10 mouse cellular contexts compared by ENCODE assay signal in the genomic region with DNA sequence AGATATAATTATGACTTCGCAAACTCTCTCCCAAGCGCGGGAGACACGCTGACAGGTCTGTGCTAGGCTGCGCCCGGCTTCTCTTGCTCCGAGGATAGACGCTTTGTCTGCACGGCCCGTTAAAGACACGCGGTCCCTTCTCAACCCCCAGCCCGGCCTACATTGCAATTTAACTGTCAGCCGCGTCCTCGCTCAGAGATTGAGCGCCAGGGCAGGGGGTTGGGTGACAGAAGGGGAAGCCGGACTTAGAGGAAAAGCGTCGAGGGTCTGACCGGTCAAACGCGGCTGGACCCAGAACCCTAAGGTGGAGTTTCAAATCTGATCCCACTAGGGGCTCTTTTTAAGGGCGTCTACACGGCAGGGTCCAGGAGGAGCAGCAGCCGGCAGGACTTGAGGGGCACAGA. TPM values are rescaled to one million over a fixed set of nuclear protein-coding genes. Genes with fewer than 3 reads are reported as not detected.
DNase-seq lines count a peak whose midpoint lies in the region; ATAC-seq lines count a peak whose summit lies in the region.
"Had no signal": no experiment of that assay in that cellular context is flagged by ENCODE, and none has a peak within 500 bp of the region (broad histone marks: within the 10 kb centered on the region; RNA-seq: fewer than 3 reads in every experiment).

No protein-coding gene starts in this region.

- H3K4me3 ChIP-seq in forebrain, embryonic 15.5 days = peak overlapping the region; percentile 19
- H3K4me3 ChIP-seq in liver, embryonic 15.5 days (replicated peaks) = no peak overlapping the region

- DNase-seq in adrenal gland, postnatal 10 days = peak; percentile 22
- no peak for DNase-seq in adrenal gland, adult (ENCODE audit: inconsistent age in 2 of 2, low spot score in 1 of 2)
- DNase-seq in B cell, adult 2 months = peak; percentile 28 to 35
- DNase-seq in urinary bladder, postnatal 14 days (ENCODE audit: low spot score) = no peak
- no peak for DNase-seq in ovary, postnatal 36 days (ENCODE audit: low spot score)
- no peak for DNase-seq in cerebellum, adult 11 months
- DNase-seq: layer of hippocampus, postnatal 36 days had no signal

- peak overlapping the region; percentile 73 for H3K27ac ChIP-seq in forebrain, embryonic 15.5 days (replicated peaks)
- no peak overlapping the region for H3K27ac ChIP-seq in liver, embryonic 15.5 days (replicated peaks)

- under 1% methylated on average over 26 of the region's 26 CpGs for WGBS in forebrain, embryonic 15.5 days
- 1% methylated on average over 26 of the region's 26 CpGs for WGBS in liver, embryonic 15.5 days (ENCODE audit: insufficient replicate concordance)

- H3K9me3 ChIP-seq in forebrain, embryonic 15.5 days = no peaks in the 10 kb centered on the region
- H3K9me3 ChIP-seq in liver, embryonic 15.5 days (replicated peaks) = 0 out of 2 replicates have a peak, but pooled peaks cover 4% of the 10 kb centered on the region

- H3K4me1 ChIP-seq in forebrain, embryonic 15.5 days = peaks cover 45% of the 10 kb centered on the region
- H3K4me1 ChIP-seq in liver, embryonic 15.5 days (replicated peaks) = peaks cover 16% of the 10 kb centered on the region

- H3K27me3 ChIP-seq in forebrain, embryonic 15.5 days = peaks cover 58% of the 10 kb centered on the region
- H3K27me3 ChIP-seq in liver, embryonic 15.5 days = peaks cover 81% of the 10 kb centered on the region

- H3K36me3 ChIP-seq in forebrain, embryonic 15.5 days = no peaks in the 10 kb centered on the region
- no peaks in the 10 kb centered on the region for H3K36me3 ChIP-seq in liver, embryonic 15.5 days (replicated peaks)

- H3K4me2 ChIP-seq in forebrain, embryonic 15.5 days (replicated peaks) = peak overlapping the region; percentile 35
- H3K4me2 ChIP-seq in liver, embryonic 15.5 days = peak overlapping the region; percentile 18

- H3K9ac ChIP-seq in forebrain, embryonic 15.5 days (replicated peaks) = peak overlapping the region; percentile 31; the same call in 1 of the 2 replicates
- H3K9ac ChIP-seq in liver, embryonic 15.5 days = no peak overlapping the region

- 0 out of 2 replicates have a peak, but pooled peaks have one; percentile 20 for ATAC-seq in forebrain, embryonic 15.5 days (replicated peaks)
- no peak for ATAC-seq in liver, embryonic 15.5 days (ENCODE audit: insufficient read depth)

RNA-seq across cellular contexts. Expression of a gene that starts 6.6 kb away (rescaled TPM):
- total RNA-seq in adrenal gland, postnatal 10 days (2021) = not detected
- not detected in 2 replicates for polyA plus RNA-seq in forebrain, embryonic 15.5 days (2015; fragmentation: Nextera tagmentation; extraction: Ambion mirVana)
- not detected in 2 replicates for polyA plus RNA-seq in liver, embryonic 15.5 days (2015; fragmentation: Nextera tagmentation; extraction: Ambion mirVana)
- total RNA-seq: layer of hippocampus, postnatal 36 days had no signal
- polyA plus RNA-seq: small intestine, adult 2 months had no signal

RNA-seq across cellular contexts. Expression of a gene that starts 50.3 kb away (rescaled TPM):
- total RNA-seq in adrenal gland, postnatal 10 days (2021) = under 1 TPM; 0.27 to 0.45 TPM
- polyA plus RNA-seq in forebrain, embryonic 15.5 days (2015; fragmentation: Nextera tagmentation; extraction: Ambion mirVana) = not detected in 2 replicates
- 0.70 and 0.84 TPM in 2 replicates for polyA plus RNA-seq in liver, embryonic 15.5 days (2015; fragmentation: Nextera tagmentation; extraction: Ambion mirVana)
- total RNA-seq: layer of hippocampus, postnatal 36 days had no signal

RNA-seq across cellular contexts. Expression of a gene that starts 57.6 kb away (rescaled TPM):
- not detected for total RNA-seq in adrenal gland, postnatal 10 days (2021)
- not detected in 2 replicates for polyA plus RNA-seq in forebrain, embryonic 15.5 days (2015; fragmentation: Nextera tagmentation; extraction: Ambion mirVana)
- polyA plus RNA-seq in liver, embryonic 15.5 days (2015; fragmentation: Nextera tagmentation; extraction: Ambion mirVana) = not detected in 2 replicates
- total RNA-seq: layer of hippocampus, postnatal 36 days had no signal
- polyA plus RNA-seq: small intestine, adult 2 months had no signal

Comparison
In these comparisons a context has a peak if more than half of its experiments do, and no peak if none do; other contexts are left out.
1. DNase-seq: peak in adrenal gland, postnatal 10 days (single experiment) and B cell, adult 2 months (2 of 2); none in adrenal gland, adult (0 of 2), urinary bladder, postnatal 14 days (single experiment), ovary, postnatal 36 days (single experiment) and cerebellum, adult 11 months (single experiment).